Mouse (Mus musculus): ENCODE measurements at regions not wholly inside any gene's neighbourhood (a gene's known extent, or its start where the extent isn't known, plus 50 kb on each side); places are given as distances from the start of the nearest gene placed in this dataset.
"Not testable (repeated sequence)": the region's sequence is repeated elsewhere in the genome, so short reads cannot be mapped to it uniquely, and the experiment has no call there.

DNA sequence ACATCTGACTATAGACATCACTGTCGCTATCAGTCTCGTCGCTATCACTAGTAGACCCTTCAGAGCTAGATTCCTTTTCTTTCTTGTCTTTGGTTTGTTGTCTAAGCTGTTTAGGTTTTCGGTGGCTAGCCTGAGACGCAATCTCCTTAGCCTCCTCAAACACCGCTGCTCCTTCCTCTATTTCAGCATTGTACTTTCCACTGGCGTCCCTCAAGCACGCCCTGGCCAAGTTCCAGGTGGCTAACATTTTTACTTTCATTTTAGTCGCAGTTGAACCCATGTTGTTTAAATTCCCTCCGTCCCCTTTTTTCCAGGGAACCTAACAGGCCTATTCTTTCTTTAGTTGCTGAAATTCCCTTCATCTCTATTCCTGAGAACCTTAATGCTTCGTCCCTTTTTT lies 95.1 kb downstream of the Mtnr1a start:
- not testable (repeated sequence) for DNase-seq

DNA sequence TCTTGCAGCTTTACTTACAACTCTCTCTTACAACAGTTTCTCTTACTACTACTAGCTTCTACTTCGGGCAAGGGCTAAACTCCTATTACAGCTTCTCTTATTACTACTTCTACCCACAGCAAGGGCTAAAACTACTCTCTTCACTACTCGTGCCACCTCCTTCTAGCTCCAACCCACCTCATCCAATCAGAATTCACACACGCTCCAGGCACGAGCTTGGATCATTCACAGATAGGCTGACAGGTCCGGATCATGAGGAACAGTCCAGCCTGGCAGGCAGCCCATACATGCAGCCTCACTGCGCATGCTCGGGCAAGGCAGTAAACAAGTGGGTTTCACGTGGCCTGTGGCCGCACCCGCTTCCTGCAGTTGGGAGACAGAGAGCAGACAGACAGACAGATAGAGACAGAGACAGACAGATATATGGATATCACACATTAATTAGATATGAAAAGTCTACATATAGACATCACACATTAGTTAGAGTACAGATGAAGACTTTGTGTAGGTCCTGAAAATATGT lies 96.2 kb downstream of the Mtnr1a start:
- DNase-seq: peak; percentile 34

Measured in heart, postnatal 4 days (tissue).